Mouse (Mus musculus) forebrain, embryonic 14.5 days (tissue): Measurements from ENCODE around the gene Apbb2. TPM values are rescaled to one million over a fixed set of nuclear protein-coding genes. Genes with fewer than 3 reads are reported as not detected.
A peak's percentile ranks its signal among the peaks of the same experiment; 100 is the strongest.

Experiments used
- ATAC-seq: fragments of 200-750 bp; cut with Nextera tagmentation; 2 replicates; pipeline ENCODE4 v1.8.0; 2017; ENCODE audit warnings: mild to moderate bottlenecking, moderate library complexity
- DNase-seq: peaks from one replicate; pipeline ENCODE4 v3.0.0-alpha.2; 2015; ENCODE audit warnings: low spot score
- H3K27ac ChIP-seq: fragments of 300-500 bp; sonication (generic); 2 replicates; pipeline ENCODE4 v1.5.1; 2014; ENCODE audit warnings: low read depth, mild to moderate bottlenecking, control low read depth, low read length, moderate library complexity
- H3K27me3 ChIP-seq: fragments of 300-500 bp; sonication (generic); replicated peaks from 2 replicates; pipeline ENCODE4 v1.6.1; 2014; ENCODE audit warnings: low read length, control low read depth, mixed read lengths; ENCODE audit not compliant: control insufficient read depth, insufficient read depth
- H3K36me3 ChIP-seq: fragments of 300-500 bp; sonication (generic); 2 replicates; pipeline ENCODE4 v1.6.1; 2014; ENCODE audit warnings: low read length, control low read depth; ENCODE audit not compliant: control insufficient read depth, insufficient read depth
- H3K4me1 ChIP-seq: fragments of 300-500 bp; sonication (generic); 2 replicates; pipeline ENCODE4 v1.6.1; 2014; ENCODE audit warnings: antibody characterized with exemption, low read length, control low read depth; ENCODE audit not compliant: control insufficient read depth, insufficient read depth
- H3K4me2 ChIP-seq: fragments of 300-500 bp; sonication (generic); 2 replicates; pipeline ENCODE4 v1.6.1; 2014; ENCODE audit warnings: mild to moderate bottlenecking, control low read depth, low read length
- H3K4me3 ChIP-seq: fragments of 300-500 bp; sonication (generic); 2 replicates; pipeline ENCODE4 v1.5.1; 2014; ENCODE audit warnings: low read depth, low read length, control low read depth
- H3K9ac ChIP-seq: fragments of 300-500 bp; sonication (generic); 2 replicates; pipeline ENCODE4 v1.6.1; 2014; ENCODE audit warnings: mild to moderate bottlenecking, low read length, control low read depth, moderate library complexity
- H3K9me3 ChIP-seq: fragments of 300-500 bp; sonication (generic); replicated peaks from 2 replicates; pipeline ENCODE4 v1.6.1; 2016; ENCODE audit warnings: low read length, control low read depth, mixed read lengths; ENCODE audit not compliant: control insufficient read depth
- WGBS: fragments of 180-500 bp; shearing (Covaris S2); extraction: QIAGEN DNeasy Blood & Tissue Kit; methylation state at CpG from one replicate; pipeline ENCODE4 v1.1.7; 2014; 5-methylcytosine and 5-hydroxymethylcytosine counted together
- polyA plus RNA-seq: library from polyadenylated mRNA; unstranded; fragments of >200 nt; fragmentation: Nextera tagmentation; extraction: Ambion mirVana; gene quantifications from 2 replicates; pipeline ENCODE4 v1.2.1, GENCODE M21; 2014

The Apbb2 gene
- polyA plus RNA-seq, 1 experiment from 2014 or later, result 60.6 TPM

DNA sequence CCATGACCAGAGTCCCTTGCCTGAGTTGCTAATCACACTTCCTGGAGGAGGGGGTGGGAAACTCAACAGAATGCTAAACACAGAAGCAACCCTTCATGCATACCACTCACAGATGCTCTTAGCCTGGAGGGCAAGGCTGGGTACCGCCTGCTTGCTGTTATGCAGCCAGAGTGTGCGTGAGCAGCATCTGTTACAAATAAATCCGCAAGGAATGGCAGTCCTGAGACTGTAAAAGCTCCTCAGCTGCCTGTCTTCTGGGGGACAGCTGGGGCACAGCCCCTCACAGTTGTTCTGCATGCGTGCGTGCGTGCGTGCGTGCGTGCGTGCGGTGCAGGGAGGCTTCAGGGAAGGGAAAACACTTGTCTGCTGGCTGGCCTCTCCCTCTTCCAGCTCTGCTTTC, 250.9 kb downstream of the Apbb2 start:
- H3K4me2 ChIP-seq, result no peak overlapping the region
- H3K4me3 ChIP-seq, result no peak overlapping the region
- peak overlapping the region; percentile 27; the same call in 1 of the 2 replicates for H3K27ac ChIP-seq
- 0 out of 2 replicates have a peak overlapping the region, but pooled peaks have one; percentile 29 for H3K9ac ChIP-seq
- DNase-seq (peak; percentile 74), ATAC-seq (peak; percentile 81)
- H3K4me1 ChIP-seq, result peaks cover 4% of the 10 kb centered on the region; the same call in 1 of the 2 replicates
- H3K36me3 ChIP-seq, result no peaks in the 10 kb centered on the region
- no peaks in the 10 kb centered on the region for H3K27me3 ChIP-seq
- 54% methylated on average over 11 of the region's 11 CpGs for WGBS
- H3K9me3 ChIP-seq, result no peaks in the 10 kb centered on the region

DNA sequence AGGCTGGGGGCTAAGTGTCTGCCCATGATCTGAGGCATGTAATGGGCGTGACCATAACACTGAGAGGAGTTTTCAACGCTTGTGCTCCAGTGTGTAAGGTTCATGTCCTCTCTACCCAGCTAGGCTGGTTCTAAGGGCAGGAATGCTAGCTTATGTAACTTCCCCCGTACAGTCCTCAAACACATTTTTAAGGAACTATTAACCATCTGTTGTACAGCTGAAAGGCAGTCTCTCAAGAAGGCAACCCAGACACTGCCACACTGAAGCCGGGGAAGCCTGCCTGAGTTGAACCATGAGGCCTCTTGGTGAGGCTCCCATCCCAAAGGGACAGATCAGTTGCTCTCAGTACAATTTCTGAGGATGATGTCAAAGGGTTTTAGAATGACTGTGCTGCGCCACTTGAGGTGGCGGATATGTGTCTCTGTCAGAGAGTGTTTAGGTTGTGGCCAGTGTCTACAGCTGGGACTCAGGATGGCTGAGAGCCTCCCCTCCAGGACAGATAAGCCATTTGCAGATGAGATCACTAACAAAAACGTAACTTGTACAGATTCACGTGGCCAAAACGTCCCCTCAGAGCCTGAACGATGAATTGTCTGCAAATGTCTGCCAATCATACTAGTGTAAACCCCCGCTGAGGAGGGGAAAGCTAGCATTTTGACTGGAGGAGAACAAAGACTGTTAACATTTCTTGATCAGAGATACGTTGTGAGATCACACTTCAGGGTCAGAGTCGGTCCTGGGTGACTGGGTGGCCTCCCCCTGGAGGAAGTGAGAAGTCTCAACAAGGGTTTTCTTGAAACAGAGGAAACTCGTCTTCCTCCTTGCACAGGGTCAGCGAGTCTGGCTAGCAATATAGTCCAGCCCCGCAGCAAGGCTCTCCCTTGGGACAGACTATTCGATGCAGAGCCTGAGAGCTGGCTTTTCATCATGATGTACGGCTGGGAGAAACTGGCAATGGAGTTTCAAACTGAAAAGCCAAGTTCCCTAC, 255.0 kb downstream of the Apbb2 start:
- DNase-seq, result no peak
- WGBS, result 83% methylated on average over 18 of the region's 18 CpGs
- Histone ChIP-seq H3K9ac (no peak overlapping the region), H3K27me3 (no peaks in the 10 kb centered on the region), H3K27ac (no peak overlapping the region), H3K36me3 (no peaks in the 10 kb centered on the region), H3K9me3 (no peaks in the 10 kb centered on the region), H3K4me2 (no peak overlapping the region), H3K4me3 (no peak overlapping the region), H3K4me1 (peaks cover 12% of the 10 kb centered on the region)
- ATAC-seq, result no peak

DNA sequence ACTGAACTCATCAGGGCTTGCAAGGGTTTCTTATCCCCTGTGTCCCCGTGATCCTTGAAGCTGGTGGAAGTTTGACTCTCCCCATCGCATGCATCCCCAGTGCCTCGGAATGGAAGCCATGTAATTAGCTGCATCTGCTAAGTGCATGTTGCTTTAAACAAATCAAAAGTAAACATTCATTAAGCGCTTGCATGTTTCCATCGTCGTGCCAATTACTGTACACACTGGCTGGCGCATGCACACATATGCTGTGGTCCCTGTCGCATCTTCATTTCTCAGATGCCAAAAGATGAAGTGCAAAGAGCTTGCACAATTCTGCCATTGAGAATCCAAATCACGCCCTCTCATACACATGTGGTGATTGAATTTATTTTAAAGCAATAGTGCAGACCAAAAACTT, 257.8 kb downstream of the Apbb2 start:
- H3K4me1 ChIP-seq, result peaks cover 8% of the 10 kb centered on the region; the same call in 1 of the 2 replicates
- DNase-seq (peak; percentile 70), ATAC-seq (peak; percentile 67; the same call in 1 of the 2 replicates)
- H3K4me3 ChIP-seq, result no peak overlapping the region
- H3K27ac ChIP-seq, result no peak overlapping the region
- no peak overlapping the region for H3K9ac ChIP-seq
- no peaks in the 10 kb centered on the region for H3K27me3 ChIP-seq
- WGBS, result 54% methylated on average over 9 of the region's 9 CpGs
- H3K36me3 ChIP-seq, result no peaks in the 10 kb centered on the region
- H3K9me3 ChIP-seq, result no peaks in the 10 kb centered on the region
- no peak overlapping the region for H3K4me2 ChIP-seq

DNA sequence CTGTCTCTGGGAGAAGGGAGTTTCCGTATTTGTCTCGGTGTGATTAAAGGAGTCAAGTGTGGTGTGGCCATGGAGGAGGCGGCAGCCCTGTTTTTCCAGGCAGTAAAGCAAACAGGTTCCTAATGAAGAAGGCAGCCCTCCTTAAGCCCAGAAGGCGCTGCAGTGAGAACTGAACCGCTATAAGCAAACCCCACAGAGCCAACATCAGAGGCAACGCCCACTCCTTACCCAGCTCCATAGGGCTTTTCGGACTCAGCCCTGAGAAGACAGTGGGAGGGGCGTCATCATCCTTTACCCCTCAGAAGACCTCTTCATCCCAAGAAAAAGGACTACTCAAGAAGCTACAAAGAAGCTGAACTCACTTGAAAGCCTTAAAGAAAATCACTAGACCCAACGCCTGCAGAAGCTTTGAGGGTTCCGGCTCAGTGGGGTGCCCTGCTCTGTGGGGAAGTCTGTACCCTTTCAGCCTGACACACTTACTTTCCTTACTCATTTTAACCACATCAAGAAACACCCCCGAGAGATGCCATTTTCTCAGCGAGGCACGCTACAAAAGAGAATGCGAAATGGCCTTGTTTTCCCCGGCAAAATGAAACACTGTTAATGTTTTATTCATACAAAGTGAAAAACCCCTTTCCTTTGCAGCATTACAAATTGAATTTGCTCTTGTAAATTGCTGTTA, 258.7 kb downstream of the Apbb2 start:
- ATAC-seq (no peak), DNase-seq (no peak)
- no peaks in the 10 kb centered on the region for H3K27me3 ChIP-seq
- peaks cover 8% of the 10 kb centered on the region; the same call in 1 of the 2 replicates for H3K4me1 ChIP-seq
- H3K9me3 ChIP-seq, result no peaks in the 10 kb centered on the region
- no peak overlapping the region for H3K9ac ChIP-seq
- WGBS, result 37% methylated on average over 15 of the region's 15 CpGs
- H3K4me2 ChIP-seq, result no peak overlapping the region
- H3K27ac ChIP-seq, result no peak overlapping the region
- H3K36me3 ChIP-seq, result no peaks in the 10 kb centered on the region
- H3K4me3 ChIP-seq, result no peak overlapping the region

DNA sequence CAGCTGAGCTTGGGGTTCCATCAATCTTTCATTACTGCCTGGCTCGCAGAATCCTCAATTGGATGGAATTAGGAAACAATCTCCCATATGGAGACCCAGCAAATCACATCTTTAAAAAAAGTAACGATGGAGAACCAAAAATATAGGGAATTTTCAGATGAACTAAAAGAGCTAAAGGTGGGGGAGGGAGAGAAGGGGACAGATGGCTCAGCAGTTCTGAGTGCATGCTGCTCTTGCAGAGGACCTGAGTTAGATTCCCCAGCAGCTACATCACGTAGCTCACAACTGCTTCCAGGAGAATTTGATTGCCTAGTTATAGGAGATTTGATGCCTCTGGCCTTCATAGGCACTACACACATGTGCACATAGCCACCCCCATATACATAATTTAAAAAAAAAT, 263.4 kb downstream of the Apbb2 start:
- H3K4me1 ChIP-seq, result 0 out of 2 replicates have a peak, but pooled peaks cover 4% of the 10 kb centered on the region
- WGBS, result 89% methylated on average over 3 of the region's 3 CpGs

DNA sequence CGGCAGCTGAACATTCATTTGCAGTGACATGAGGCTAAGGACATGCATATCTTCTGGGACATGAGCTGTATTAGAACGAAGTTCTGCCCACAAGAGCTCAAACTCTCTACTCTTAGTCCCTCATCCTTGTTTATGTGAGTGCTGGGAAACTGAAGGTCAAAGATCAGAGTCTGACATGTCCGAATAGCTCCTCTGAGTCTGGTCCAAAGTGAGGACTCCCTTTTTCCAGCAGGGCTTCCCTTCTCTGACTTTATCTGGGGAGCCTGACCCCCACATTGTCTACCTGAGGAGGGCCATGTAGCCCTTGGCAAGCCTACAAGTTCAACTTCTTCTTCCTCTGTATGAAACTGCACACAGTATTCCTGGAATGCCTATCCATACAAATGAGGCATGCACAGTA, 264.7 kb downstream of the Apbb2 start:
- no peak overlapping the region for H3K27ac ChIP-seq
- 86% methylated on average over 3 of the region's 3 CpGs for WGBS
- no peaks in the 10 kb centered on the region for H3K36me3 ChIP-seq
- H3K4me1 ChIP-seq, result no peaks in the 10 kb centered on the region
- DNase-seq, result no peak
- H3K4me3 ChIP-seq, result no peak overlapping the region
- no peaks in the 10 kb centered on the region for H3K27me3 ChIP-seq
- H3K9me3 ChIP-seq, result no peaks in the 10 kb centered on the region
- no peak overlapping the region for H3K9ac ChIP-seq
- H3K4me2 ChIP-seq, result no peak overlapping the region
- ATAC-seq, result no peak

More for the DNA sequence above, 263.4 kb downstream of the Apbb2 start:
- H3K27me3 ChIP-seq, result no peaks in the 10 kb centered on the region
- no peaks in the 10 kb centered on the region for H3K36me3 ChIP-seq
- no peak overlapping the region for H3K9ac ChIP-seq
- H3K4me3 ChIP-seq, result no peak overlapping the region
- ATAC-seq (no peak), DNase-seq (no peak)
- no peak overlapping the region for H3K27ac ChIP-seq
- H3K9me3 ChIP-seq, result no peaks in the 10 kb centered on the region
- H3K4me2 ChIP-seq, result no peak overlapping the region

DNA sequence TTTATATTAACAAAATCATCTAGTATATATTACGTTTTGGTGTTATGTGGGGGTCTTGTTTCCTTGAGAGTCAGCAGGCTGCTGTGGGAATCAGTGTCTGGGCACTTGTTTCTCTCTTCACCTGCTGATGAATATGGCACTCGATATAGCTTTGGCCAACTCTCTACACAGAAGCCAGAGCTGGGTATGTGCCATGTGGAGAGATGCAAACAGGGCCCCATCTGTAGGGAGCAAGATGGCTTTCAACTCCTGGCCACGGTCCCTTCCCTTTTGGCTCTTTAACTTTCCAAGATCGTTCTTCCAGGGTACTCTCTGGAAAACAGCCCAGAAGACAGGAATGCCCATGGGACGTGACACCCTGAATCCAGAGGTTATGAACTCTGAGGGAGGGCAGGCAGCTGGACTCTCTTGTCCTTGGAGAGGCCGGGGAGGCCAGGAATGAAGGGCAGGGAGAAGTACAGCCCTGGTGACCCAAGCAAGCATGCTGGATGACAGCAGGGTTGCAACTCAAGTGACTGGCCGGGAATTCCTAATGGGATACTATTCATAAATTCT, 266.7 kb downstream of the Apbb2 start:
- Histone ChIP-seq H3K9me3 (no peaks in the 10 kb centered on the region), H3K4me1 (no peaks in the 10 kb centered on the region), H3K4me2 (no peak overlapping the region), H3K9ac (no peak overlapping the region), H3K36me3 (no peaks in the 10 kb centered on the region), H3K27me3 (no peaks in the 10 kb centered on the region), H3K4me3 (no peak overlapping the region), H3K27ac (no peak overlapping the region)
- ATAC-seq (no peak), DNase-seq (no peak)
- 84% methylated on average over 7 of the region's 7 CpGs for WGBS

DNA sequence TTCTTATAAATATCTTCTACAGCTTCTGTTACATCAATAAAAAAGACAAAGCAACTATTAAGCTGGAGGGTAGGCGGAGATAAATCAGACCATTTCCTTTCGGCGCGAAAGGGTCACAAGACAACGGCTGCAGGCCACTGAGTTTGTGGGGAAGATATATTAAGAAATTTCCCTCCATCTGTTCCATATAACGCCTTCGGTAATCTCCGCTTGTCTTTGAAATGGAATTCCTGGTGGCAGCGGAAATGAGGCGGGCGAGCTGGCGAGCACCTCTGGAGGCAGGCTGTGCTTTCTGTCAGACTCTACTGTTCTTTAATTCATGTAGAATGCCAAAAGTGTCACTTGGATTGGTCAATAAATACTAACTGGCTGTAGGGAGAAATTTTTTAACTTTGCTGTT, 267.5 kb downstream of the Apbb2 start:
- no peak overlapping the region for H3K9ac ChIP-seq
- H3K27ac ChIP-seq, result no peak overlapping the region
- H3K27me3 ChIP-seq, result no peaks in the 10 kb centered on the region
- H3K4me1 ChIP-seq, result no peaks in the 10 kb centered on the region
- no peak overlapping the region for H3K4me3 ChIP-seq
- 86% methylated on average over 12 of the region's 12 CpGs for WGBS
- no peak for DNase-seq
- H3K9me3 ChIP-seq, result no peaks in the 10 kb centered on the region
- H3K4me2 ChIP-seq, result no peak overlapping the region
- no peak for ATAC-seq
- H3K36me3 ChIP-seq, result no peaks in the 10 kb centered on the region
